Mouse (Mus musculus): Measurements from ENCODE around the gene Iqcc. TPM values are rescaled to one million over a fixed set of nuclear protein-coding genes. Genes with fewer than 3 reads are reported as not detected.

Iqcc gene
- 45.5 TPM for polyA plus RNA-seq (2017; shearing (Covaris generic))

DNA sequence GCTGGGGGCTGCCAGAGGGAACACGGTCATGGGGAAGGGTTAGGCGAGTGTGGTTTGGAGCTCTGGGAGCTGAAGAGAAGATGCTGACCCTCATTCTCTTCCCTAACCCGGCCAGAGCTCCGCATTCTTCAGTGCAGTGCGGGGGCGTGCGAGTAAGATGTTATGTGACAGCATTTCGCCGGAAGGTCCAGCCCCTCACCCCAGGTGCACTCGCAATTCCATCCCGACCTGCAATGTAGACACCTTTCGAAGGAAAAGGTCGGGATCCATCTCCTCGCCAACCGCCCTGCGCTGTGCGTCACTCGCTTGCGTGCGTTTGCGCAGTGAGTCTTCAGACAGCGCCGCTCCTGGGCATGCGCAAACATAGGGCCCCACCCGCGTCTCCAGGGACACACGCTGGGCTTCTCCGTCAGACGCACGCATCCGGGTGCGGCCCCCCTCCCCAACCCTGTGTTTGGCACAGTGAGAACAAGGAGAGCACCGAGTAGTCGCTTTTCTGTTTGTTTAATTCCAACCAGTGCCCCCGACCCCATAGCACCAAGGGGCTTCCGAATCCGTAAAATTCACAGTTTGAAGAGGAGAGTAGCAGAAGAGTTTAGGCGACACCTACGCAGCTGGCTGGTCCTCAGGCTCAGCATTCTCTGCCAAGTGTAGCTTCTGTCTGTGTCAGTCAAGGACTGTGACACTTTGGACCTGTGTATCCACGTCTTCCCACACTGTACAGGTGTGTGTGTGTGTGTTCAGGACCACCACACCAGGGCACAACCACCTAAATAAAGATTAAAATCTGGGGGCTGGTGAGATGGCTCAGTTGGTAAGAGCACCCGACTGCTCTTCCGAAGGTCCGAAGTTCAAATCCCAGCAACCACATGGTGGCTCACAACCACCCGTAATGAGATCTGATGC is at the start of gene Iqcc:
Iqcc (minus strand) TSS at position 314 of the 906 bp plus-strand sequence.

DNA sequence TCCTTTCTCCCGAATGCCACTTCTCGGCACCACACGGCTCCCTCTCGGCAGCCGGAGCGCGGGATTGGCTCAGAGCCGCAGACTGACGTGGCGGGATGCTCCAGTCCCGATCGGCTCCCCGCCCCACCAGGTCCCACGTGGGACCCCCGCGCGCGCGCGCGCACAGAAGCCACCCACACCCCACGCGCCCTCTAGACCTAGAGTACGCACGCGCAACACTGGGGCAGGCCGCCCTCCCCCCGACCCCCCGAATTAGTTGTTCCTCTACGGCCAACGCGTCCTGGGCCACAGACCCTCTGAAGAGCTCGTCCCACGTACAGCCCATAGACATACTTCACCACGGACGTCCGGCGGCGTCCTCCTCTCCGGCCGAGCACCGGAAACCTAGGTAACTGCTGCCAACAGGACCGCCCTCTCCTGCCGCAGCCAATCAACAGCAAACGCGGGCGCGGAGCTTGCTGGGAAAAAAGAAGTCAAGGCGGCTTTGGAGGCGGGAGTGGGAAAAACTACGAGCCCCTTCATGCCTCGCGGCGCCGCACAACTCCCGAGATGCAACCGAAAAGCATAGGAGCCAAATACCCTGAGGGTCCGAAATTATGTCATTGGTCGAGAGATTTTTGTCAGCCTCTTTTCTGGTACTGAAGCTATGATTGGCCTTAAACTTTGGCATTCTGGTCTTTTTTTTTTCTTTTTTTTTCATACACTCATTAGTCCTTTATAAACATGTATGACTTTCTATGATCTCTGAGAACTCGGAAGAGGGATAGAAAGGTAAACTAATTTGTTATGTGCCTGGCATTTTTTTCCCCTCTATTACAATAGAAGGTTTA is 22.0 kb upstream of the Iqcc start, which contains the start of gene Txlna:
Txlna (minus strand) TSS at position 428 of the 830 bp plus-strand sequence.

DNA sequence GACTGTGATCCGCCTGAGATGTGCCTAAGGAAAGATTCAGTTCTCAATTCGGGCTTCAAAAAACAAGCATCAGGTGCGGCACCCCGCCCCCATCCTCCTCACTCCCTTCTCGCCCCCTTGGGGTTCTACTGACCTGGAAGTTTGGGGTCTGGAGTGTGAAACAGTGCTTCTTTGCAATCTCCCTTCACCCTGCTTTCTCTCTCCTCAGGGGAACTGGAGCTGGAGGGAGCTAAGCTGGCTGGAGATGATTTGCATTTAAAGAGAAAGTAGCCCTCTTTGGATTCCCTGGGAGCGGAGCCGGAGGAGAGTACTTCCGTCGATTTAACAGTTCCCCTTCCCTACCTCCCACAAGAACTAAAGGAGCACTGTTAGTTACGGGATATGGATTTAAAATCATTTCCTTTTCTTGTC is 4.8 kb upstream of the Iqcc start, which contains the start of gene Ccdc28b:
Ccdc28b (minus strand) TSS at position 267 of the 411 bp plus-strand sequence.

DNA sequence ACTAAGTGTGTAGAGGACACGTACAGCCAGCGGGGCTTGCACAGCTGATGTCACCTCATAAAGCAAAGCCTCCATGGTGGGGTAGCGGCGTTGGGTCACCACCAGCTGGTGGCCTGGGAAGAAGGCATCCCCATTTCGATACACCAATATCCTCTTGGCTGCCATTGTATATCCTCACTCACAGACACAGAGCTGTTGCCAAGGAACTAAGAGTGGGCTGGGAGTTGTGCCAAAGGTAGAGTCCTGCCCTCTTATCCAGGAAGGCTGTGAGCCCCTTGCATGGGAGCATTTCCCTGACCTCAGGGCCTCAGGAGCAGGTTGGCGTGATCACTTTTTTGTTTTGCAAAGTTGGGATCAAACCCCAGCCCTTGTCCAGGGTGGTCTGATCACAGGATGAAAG is 4.8 kb downstream of the Iqcc start, which contains the start of gene Dcdc2b:
Dcdc2b (minus strand) TSS at position 165 of the 400 bp plus-strand sequence.

DNA sequence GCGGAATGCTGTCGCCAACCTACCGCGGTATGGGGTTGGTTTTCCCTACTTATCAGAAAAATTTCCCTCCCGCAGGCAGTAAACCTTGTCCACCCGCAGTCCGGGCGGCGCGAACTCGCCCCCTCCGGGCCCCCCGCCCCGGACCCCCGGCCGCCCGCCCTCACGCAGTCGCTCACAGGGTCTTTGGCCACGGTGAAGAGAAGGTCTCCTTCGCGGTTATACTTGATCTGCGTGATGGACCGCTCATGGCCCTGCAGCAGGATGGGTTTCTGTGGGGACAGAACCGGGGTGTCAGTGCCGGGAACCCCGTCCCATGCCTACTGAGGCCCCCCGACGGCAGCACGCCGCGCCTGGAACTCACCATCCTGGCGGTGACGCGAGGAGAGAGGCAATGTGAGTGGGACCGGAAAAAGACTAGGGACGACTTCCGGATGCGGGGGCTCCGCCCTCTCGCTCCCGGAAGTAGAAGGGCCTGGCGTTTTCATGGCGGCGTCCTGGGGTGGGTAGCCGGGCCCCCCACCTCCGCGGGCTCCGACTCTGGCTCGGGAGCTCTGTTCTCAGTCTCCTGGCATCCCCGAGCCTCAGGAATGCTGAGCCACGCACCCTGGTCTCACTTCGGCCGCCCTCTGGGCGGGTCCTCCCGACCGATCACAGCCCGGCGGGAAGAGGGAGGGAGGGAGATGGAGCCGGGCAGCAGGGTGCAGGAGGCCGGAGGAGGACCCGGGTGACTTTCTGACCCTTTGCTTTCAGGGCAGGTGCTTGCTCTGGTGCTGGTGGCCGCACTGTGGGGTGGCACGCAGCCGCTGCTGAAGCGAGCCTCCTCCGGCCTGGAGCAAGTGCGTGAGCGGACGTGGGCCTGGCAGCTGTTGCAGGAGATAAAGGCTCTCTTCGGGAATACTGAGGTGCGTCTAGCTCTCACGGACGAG is 18.4 kb downstream of the Iqcc start, which contains the start of the genes Eif3i and Tmem234:
Eif3i (minus strand) TSS at position 416 of the 926 bp plus-strand sequence.
Tmem234 (plus strand) TSS at position 436 of the 926 bp plus-strand sequence.

DNA sequence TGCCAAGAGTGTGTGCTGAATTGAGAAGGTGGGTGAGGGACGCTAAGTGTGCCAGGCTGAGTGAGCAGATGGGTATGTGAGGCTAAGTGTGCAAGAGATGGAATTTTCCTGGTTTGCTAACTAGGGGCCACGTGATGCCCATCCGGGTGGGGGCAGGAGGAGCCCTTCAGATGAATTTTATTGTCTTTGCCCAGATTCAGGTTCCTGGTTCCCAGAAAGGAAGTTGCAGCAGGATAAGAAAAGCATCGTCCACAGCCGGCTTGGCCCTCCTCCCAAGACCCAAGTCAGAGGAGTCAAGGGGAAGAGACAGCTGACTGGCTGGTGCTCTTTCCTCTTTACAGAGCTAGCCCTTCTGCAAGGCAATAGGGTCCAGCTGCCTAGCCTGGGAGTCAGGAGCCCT is 40.4 kb downstream of the Iqcc start, which contains the start of gene Fam167b:
Fam167b (minus strand) TSS at position 84 of the 400 bp plus-strand sequence.

DNA sequence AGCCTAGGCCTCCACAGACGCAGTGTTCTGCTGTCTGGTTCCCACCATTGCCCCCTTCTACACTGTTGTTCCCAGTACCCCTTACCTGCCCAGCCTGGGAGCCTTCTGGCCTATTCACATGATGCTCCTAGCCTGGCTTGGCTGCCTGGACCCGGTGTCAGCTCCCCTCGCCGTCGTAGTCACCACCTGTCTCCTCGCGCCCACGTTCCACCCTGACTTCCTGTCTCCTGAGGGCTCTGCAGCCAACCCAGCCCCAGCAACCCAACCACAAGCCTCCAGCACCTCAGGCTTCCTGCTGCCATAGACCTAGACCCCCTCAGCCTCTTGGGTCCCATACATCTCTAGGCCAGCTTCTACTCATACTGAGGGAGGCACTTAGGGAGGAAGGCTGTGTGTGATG is 45.5 kb downstream of the Iqcc start, which contains the start of gene Lck:
Lck (minus strand) TSS at position 212 of the 400 bp plus-strand sequence.

Other genes starting within 250 kb of the Iqcc start
- 8.7 TPM for gene Zbtb8a, start 241.0 kb downstream of the Iqcc start, polyA plus RNA-seq (2017; shearing (Covaris generic))
- gene Zbtb8b, start 178.2 kb downstream of the Iqcc start, polyA plus RNA-seq (2017; shearing (Covaris generic)): 0.09 TPM
- gene Bsdc1, start 157.5 kb downstream of the Iqcc start, polyA plus RNA-seq (2017; shearing (Covaris generic)): 41.7 TPM
- gene Tssk3, start 128.1 kb downstream of the Iqcc start, polyA plus RNA-seq (2017; shearing (Covaris generic)): not detected
- gene Fam229a, start 127.9 kb downstream of the Iqcc start, polyA plus RNA-seq (2017; shearing (Covaris generic)): not detected
- 11.7 TPM for gene Marcksl1, start 105.5 kb downstream of the Iqcc start, polyA plus RNA-seq (2017; shearing (Covaris generic))
- gene Hdac1, start 76.4 kb downstream of the Iqcc start, polyA plus RNA-seq (2017; shearing (Covaris generic)): 359 TPM
- 1,657 TPM for gene Lck, start 45.5 kb downstream of the Iqcc start, polyA plus RNA-seq (2017; shearing (Covaris generic))
- not detected for gene Fam167b, start 40.5 kb downstream of the Iqcc start, polyA plus RNA-seq (2017; shearing (Covaris generic))
- gene Eif3i, start 18.5 kb downstream of the Iqcc start, polyA plus RNA-seq (2017; shearing (Covaris generic)): 207 TPM
- gene Tmem234, start 18.4 kb downstream of the Iqcc start, polyA plus RNA-seq (2017; shearing (Covaris generic)): 247 TPM
- gene Dcdc2b, start 4.8 kb downstream of the Iqcc start, polyA plus RNA-seq (2017; shearing (Covaris generic)): 6.0 TPM
- gene Ccdc28b, start 4.8 kb upstream of the Iqcc start, polyA plus RNA-seq (2017; shearing (Covaris generic)): 41.1 TPM
- 94.7 TPM for gene Txlna, start 22.0 kb upstream of the Iqcc start, polyA plus RNA-seq (2017; shearing (Covaris generic))
- 25.9 TPM for gene Kpna6, start 53.7 kb upstream of the Iqcc start, polyA plus RNA-seq (2017; shearing (Covaris generic))
- gene Tmem39b, start 77.7 kb upstream of the Iqcc start, polyA plus RNA-seq (2017; shearing (Covaris generic)): 20.8 TPM
- 35.5 TPM for gene Khdrbs1, start 123.2 kb upstream of the Iqcc start, polyA plus RNA-seq (2017; shearing (Covaris generic))
- gene Ptp4a2, start 192.1 kb upstream of the Iqcc start, polyA plus RNA-seq (2017; shearing (Covaris generic)): 256 TPM